Mouse (Mus musculus) hindbrain, embryonic 16.5 days (tissue): ENCODE results near the gene Gm5129. TPM values are rescaled to one million over a fixed set of nuclear protein-coding genes. Genes with fewer than 3 reads are reported as not detected.
"Not testable (repeated sequence)": the region's sequence is repeated elsewhere in the genome, so short reads cannot be mapped to it uniquely, and the experiment has no call there.

Experiments used
- ATAC-seq: fragments of 200-750 bp; cut with Nextera tagmentation; 2 replicates; pipeline ENCODE4 v1.8.0; 2017; ENCODE audit warnings: moderate TSS enrichment, moderate library complexity
- H3K27ac ChIP-seq: fragments of 300-500 bp; sonication (generic); 2 replicates; pipeline ENCODE4 v1.5.1; 2014; ENCODE audit warnings: low read depth, mild to moderate bottlenecking, control low read depth, low read length, moderate library complexity
- H3K27me3 ChIP-seq: fragments of 300-500 bp; sonication (generic); replicated peaks from 2 replicates; pipeline ENCODE4 v1.6.1; 2014; ENCODE audit warnings: low read length; ENCODE audit not compliant: control insufficient read depth, insufficient read depth
- H3K36me3 ChIP-seq: fragments of 300-500 bp; sonication (generic); 2 replicates; pipeline ENCODE4 v1.6.1; 2014; ENCODE audit warnings: mild to moderate bottlenecking, low read length, moderate library complexity, mixed read lengths; ENCODE audit not compliant: control insufficient read depth, insufficient read depth
- H3K4me1 ChIP-seq: fragments of 300-500 bp; sonication (generic); 2 replicates; pipeline ENCODE4 v1.6.1; 2014; ENCODE audit warnings: low read depth, low read length; ENCODE audit not compliant: control insufficient read depth, insufficient read depth
- H3K4me2 ChIP-seq: fragments of 300-500 bp; sonication (generic); 2 replicates; pipeline ENCODE4 v1.6.1; 2014; ENCODE audit warnings: mild to moderate bottlenecking, low read length, control low read depth, moderate library complexity
- H3K4me3 ChIP-seq: fragments of 300-500 bp; sonication (generic); 2 replicates; pipeline ENCODE4 v1.5.1; 2014; ENCODE audit warnings: mild to moderate bottlenecking, low read length, control low read depth, moderate library complexity
- H3K9ac ChIP-seq: fragments of 300-500 bp; sonication (generic); 2 replicates; pipeline ENCODE4 v1.6.1; 2014; ENCODE audit warnings: low read depth, mild to moderate bottlenecking, control low read depth, low read length, moderate library complexity
- H3K9me3 ChIP-seq: fragments of 300-500 bp; sonication (generic); 2 replicates; pipeline ENCODE4 v1.6.1; 2014; ENCODE audit warnings: mild to moderate bottlenecking, low read length, moderate library complexity; ENCODE audit not compliant: control insufficient read depth
- WGBS: fragments of 180-500 bp; shearing (Covaris S2); extraction: QIAGEN DNeasy Blood & Tissue Kit; methylation state at CpG from one replicate; pipeline ENCODE4 v1.1.7; 2014; 5-methylcytosine and 5-hydroxymethylcytosine counted together
- polyA plus RNA-seq: library from polyadenylated mRNA; unstranded; fragments of >200 nt; fragmentation: Nextera tagmentation; extraction: Ambion mirVana; gene quantifications from 2 replicates; pipeline ENCODE4 v1.2.1, GENCODE M21; 2015

Gene Gm5129
- polyA plus RNA-seq, result not detected in 2 replicates

- H3K4me3 ChIP-seq, result peak within 1 kb of the TSS; percentile 88
- peak; percentile 99 for ATAC-seq
- WGBS, result under 1% methylated on average over 46 of the region's 46 CpGs
- H3K27me3 ChIP-seq, result no peaks in the 10 kb centered on the region
- H3K4me2 ChIP-seq, result peak within 1 kb of the TSS; percentile 67
- peak within 1 kb of the TSS; percentile 92 for H3K27ac ChIP-seq
- H3K9me3 ChIP-seq, result no peaks in the 10 kb centered on the region
- peaks cover 20% of the 10 kb centered on the region for H3K4me1 ChIP-seq
- no peaks in the 10 kb centered on the region for H3K36me3 ChIP-seq
- H3K9ac ChIP-seq, result peak within 1 kb of the TSS; percentile 91
Measured at GRCm38 (mm10) chr5:29735557-29736061, at the start of gene Gm5129, which contains the start of gene Dnajb6. Gene Gm5129, minus strand, starts transcription at chr5:29735936. Gene Dnajb6, plus strand, starts transcription at chr5:29735688.

GRCm38 (mm10) chr5:29784906-29785305, 49.2 kb upstream of the Gm5129 start:
- not testable (repeated sequence) for H3K9ac ChIP-seq, H3K4me3 ChIP-seq, H3K27me3 ChIP-seq, H3K9me3 ChIP-seq, H3K36me3 ChIP-seq, ATAC-seq, H3K27ac ChIP-seq, H3K4me1 ChIP-seq, H3K4me2 ChIP-seq
- WGBS, result 94% methylated on average over 8 of the region's 13 CpGs

GRCm38 (mm10) chr5:29782261-29782660, 46.5 kb upstream of the Gm5129 start:
- peaks cover 4% of the 10 kb centered on the region; the same call in 1 of the 2 replicates for H3K36me3 ChIP-seq
- no peaks in the 10 kb centered on the region for H3K27me3 ChIP-seq
- no peak overlapping the region for H3K9ac ChIP-seq
- no peak overlapping the region for H3K4me3 ChIP-seq
- WGBS, result 90% methylated on average over 3 of the region's 3 CpGs
- no peaks in the 10 kb centered on the region for H3K9me3 ChIP-seq
- no peak overlapping the region for H3K4me2 ChIP-seq
- H3K27ac ChIP-seq, result no peak overlapping the region
- ATAC-seq, result no peak
- H3K4me1 ChIP-seq, result no peaks in the 10 kb centered on the region

DNA sequence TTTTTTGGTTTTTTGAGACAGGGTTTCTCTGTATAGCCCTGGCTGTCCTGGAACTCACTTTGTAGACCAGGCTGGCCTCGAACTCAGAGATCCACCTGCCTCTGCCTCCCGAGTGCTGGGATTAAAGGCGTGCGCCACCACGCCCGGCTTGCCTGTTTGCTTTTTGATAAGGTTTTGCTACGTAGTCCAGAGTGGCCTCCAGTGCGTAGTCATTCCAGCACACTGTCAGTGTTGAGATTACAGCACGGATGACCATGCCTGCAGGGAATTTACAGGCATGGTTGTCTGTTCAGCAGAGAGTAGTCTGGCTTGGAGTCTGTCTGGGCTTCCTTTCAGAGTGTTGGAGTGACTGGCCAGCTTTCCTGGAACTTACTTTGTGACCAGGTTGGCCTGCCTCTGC, 44.0 kb upstream of the Gm5129 start:
- not testable (repeated sequence) for H3K36me3 ChIP-seq, H3K9ac ChIP-seq, ATAC-seq, H3K27ac ChIP-seq, H3K27me3 ChIP-seq, H3K4me1 ChIP-seq, H3K9me3 ChIP-seq, H3K4me2 ChIP-seq, H3K4me3 ChIP-seq
- WGBS, result 94% methylated on average over 8 of the region's 9 CpGs

GRCm38 (mm10) chr5:29778029-29778428, 42.3 kb upstream of the Gm5129 start:
- WGBS, result 95% methylated on average over 6 of the region's 6 CpGs
- Histone ChIP-seq H3K9me3 (no peaks in the 10 kb centered on the region), H3K4me1 (no peaks in the 10 kb centered on the region), H3K27me3 (no peaks in the 10 kb centered on the region), H3K9ac (no peak overlapping the region), H3K4me2 (no peak overlapping the region), H3K4me3 (no peak overlapping the region), H3K27ac (no peak overlapping the region), H3K36me3 (peaks cover 4% of the 10 kb centered on the region; the same call in 1 of the 2 replicates)
- ATAC-seq, result no peak

DNA sequence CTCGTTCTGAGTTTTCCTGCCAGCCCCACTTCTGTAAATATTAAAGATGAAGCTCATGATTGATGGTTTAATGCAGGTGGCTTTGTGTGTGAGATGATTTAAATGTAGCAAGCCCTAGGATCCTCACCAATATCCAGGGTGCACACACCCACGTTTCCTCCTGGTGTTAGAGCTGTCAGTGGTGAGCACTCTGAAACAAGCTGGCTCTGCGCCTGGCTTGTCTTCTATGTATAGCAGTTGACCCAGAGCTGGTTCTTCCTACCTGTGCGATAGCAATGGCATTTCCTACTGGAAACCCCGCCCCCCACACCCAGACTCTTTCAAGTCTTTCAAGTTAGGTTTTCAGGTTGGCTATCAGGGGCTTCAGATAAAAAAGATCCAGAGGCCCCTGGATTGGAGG, 39.7 kb upstream of the Gm5129 start:
- Histone ChIP-seq H3K4me1 (no peaks in the 10 kb centered on the region), H3K4me2 (no peak overlapping the region), H3K4me3 (no peak overlapping the region), H3K9me3 (no peaks in the 10 kb centered on the region), H3K27me3 (no peaks in the 10 kb centered on the region), H3K27ac (no peak overlapping the region), H3K9ac (no peak overlapping the region), H3K36me3 (peaks cover 4% of the 10 kb centered on the region; the same call in 1 of the 2 replicates)
- 92% methylated on average over 5 of the region's 5 CpGs for WGBS
- no peak for ATAC-seq

DNA sequence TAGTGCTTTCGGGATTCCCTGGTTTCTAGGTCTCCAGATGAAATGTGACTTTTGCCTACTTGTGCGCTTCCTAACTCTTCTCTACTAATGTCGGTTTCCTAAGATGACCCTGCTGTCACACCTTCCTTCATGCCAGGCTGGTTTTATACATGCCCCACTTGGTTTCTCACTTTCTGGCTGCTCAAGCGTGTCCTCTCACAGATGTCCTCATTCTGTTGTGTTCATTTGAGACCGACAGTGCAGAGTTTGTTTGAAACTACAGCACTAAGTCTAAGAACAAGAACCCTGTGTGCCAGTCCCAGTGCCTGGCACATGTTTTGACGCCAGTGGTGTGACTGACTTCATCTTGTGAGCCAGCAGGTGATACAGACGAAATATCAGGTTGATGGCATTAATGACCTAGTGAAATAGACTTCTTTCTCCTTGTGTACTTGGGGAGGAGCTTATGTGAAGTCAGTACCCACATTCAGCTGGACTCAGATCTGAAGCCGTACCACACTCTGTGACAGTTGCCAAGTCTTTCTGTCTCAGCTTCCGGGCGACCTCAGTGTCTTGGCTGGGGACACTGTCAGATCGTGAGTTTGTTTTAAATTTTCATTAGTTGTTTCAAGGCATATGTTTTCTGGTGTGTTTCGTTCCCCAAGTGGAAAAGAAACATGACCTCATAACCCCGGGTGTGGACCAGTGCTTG, 37.9 kb upstream of the Gm5129 start:
- Histone ChIP-seq H3K27me3 (no peaks in the 10 kb centered on the region), H3K4me2 (no peak overlapping the region), H3K9me3 (no peaks in the 10 kb centered on the region), H3K4me1 (no peaks in the 10 kb centered on the region), H3K36me3 (peaks cover 2% of the 10 kb centered on the region; the same call in 1 of the 2 replicates), H3K27ac (no peak overlapping the region), H3K9ac (no peak overlapping the region), H3K4me3 (no peak overlapping the region)
- 79% methylated on average over 13 of the region's 13 CpGs for WGBS
- peak; percentile 58; the same call in 1 of the 2 replicates for ATAC-seq

DNA sequence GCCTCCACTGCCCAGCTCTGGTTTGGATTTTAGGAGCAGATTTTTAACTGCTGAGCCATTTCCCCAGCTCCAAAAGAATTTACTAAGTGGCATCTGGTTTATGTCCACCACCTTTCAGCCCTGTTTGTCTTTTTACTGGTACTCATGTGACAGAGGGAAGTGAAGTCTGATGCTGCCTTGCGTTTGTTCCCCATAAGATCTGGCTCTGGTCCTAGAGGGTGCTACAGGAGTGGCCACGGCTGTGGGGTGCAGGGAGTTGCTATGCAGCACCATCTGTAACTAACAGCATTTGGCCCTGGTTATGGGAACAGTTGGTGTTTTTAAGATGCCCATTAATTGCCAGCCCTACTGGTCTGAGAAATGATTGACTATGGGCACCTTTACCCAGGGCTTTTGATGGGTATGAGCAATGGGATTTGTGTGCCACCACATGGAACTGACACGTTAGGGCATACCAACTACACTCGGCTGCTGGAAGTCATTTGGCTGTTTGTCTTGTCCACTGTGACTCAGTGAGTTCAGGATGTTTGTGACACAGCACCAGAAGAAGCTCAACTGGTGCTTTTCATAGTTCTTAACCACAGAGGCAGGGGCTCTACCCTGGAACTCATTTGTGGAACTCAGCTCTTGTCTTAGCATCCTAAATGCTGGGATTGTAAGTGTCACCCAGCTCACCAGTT, 37.1 kb upstream of the Gm5129 start:
- no peaks in the 10 kb centered on the region for H3K9me3 ChIP-seq
- no peaks in the 10 kb centered on the region for H3K4me1 ChIP-seq
- no peak overlapping the region for H3K9ac ChIP-seq
- no peaks in the 10 kb centered on the region for H3K36me3 ChIP-seq
- ATAC-seq, result peak; percentile 60; the same call in 1 of the 2 replicates
- no peaks in the 10 kb centered on the region for H3K27me3 ChIP-seq
- no peak overlapping the region for H3K4me3 ChIP-seq
- 62% methylated on average over 4 of the region's 4 CpGs for WGBS
- no peak overlapping the region for H3K4me2 ChIP-seq
- no peak overlapping the region for H3K27ac ChIP-seq

DNA sequence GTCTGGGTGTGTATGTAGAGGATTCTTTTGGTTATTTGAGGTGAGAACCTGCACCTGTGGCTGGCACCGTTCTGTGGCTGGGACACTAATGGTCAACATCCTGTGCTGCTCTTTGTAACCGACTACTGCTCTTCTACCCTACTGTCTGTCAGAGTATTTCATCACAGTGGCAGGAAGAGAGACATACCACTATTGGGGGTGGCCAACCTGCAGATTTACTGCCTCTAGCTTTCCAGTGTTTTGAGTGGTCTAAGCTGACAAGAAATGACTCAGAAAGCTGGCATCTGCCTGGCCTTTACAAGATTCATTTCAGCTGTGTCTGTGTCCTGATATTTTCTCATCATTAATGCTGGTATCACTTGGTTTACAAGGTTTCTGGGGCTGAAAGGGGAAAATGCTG, 36.3 kb upstream of the Gm5129 start:
- no peak overlapping the region for H3K4me2 ChIP-seq
- H3K4me1 ChIP-seq, result no peaks in the 10 kb centered on the region
- no peaks in the 10 kb centered on the region for H3K36me3 ChIP-seq
- no peaks in the 10 kb centered on the region for H3K27me3 ChIP-seq
- no peak overlapping the region for H3K9ac ChIP-seq
- WGBS, result 82% methylated on average over 2 of the region's 2 CpGs
- H3K9me3 ChIP-seq, result no peaks in the 10 kb centered on the region
- H3K27ac ChIP-seq, result no peak overlapping the region
- ATAC-seq, result no peak
- no peak overlapping the region for H3K4me3 ChIP-seq
